Mouse (Mus musculus) stomach, embryonic 14.5 days (tissue): ENCODE data around the gene Sema4d. TPM values are rescaled to one million over a fixed set of nuclear protein-coding genes. Genes with fewer than 3 reads are reported as not detected.
"Not testable (repeated sequence)": the region's sequence is repeated elsewhere in the genome, so short reads cannot be mapped to it uniquely, and the experiment has no call there.

Experiments
- ATAC-seq: fragments of 200-750 bp; cut with Nextera tagmentation; 2 replicates; pipeline ENCODE4 v1.8.0; 2017; ENCODE audit warnings: low read depth, moderate TSS enrichment; ENCODE audit not compliant: insufficient number of reproducible peaks, insufficient read depth, low FRiP score
- H3K27ac ChIP-seq: fragments of 300-500 bp; sonication (generic); 2 replicates; pipeline ENCODE4 v1.5.1; 2014; ENCODE audit warnings: mild to moderate bottlenecking, low read length, moderate library complexity, mixed read lengths
- H3K27me3 ChIP-seq: fragments of 300-500 bp; sonication (generic); 2 replicates; pipeline ENCODE4 v1.6.1; 2014; ENCODE audit warnings: low read length, control low read depth, mixed read lengths; ENCODE audit not compliant: control insufficient read depth, insufficient read depth
- H3K36me3 ChIP-seq: fragments of 300-500 bp; sonication (generic); 2 replicates; pipeline ENCODE4 v1.6.1; 2014; ENCODE audit warnings: mild to moderate bottlenecking, control low read depth, low read length, moderate library complexity, mixed read lengths; ENCODE audit not compliant: control insufficient read depth, insufficient read depth
- H3K4me1 ChIP-seq: fragments of 300-500 bp; sonication (generic); 2 replicates; pipeline ENCODE4 v1.6.1; 2014; ENCODE audit warnings: low read length, control low read depth, mixed read lengths; ENCODE audit not compliant: control insufficient read depth, insufficient read depth
- H3K4me2 ChIP-seq: fragments of 300-500 bp; sonication (generic); replicated peaks from 2 replicates; pipeline ENCODE4 v1.6.1; 2014; ENCODE audit warnings: low read depth, low read length, control low read depth
- H3K4me3 ChIP-seq: fragments of 300-500 bp; sonication (generic); 2 replicates; pipeline ENCODE4 v1.5.1; 2014; ENCODE audit warnings: low read depth, low read length, control low read depth
- H3K9ac ChIP-seq: fragments of 300-500 bp; sonication (generic); replicated peaks from 2 replicates; pipeline ENCODE4 v1.6.1; 2014; ENCODE audit warnings: low read depth, mild to moderate bottlenecking, control low read depth, low read length, moderate library complexity, mixed read lengths
- H3K9me3 ChIP-seq: fragments of 300-500 bp; sonication (generic); 2 replicates; pipeline ENCODE4 v1.6.1; 2016; ENCODE audit warnings: low read depth, low read length, control low read depth; ENCODE audit not compliant: control insufficient read depth
- WGBS: fragments of 180-500 bp; shearing (Covaris S2); extraction: QIAGEN DNeasy Blood & Tissue Kit; methylation state at CpG from one replicate; pipeline ENCODE4 v1.1.7; 2014; 5-methylcytosine and 5-hydroxymethylcytosine counted together
- polyA plus RNA-seq: library from polyadenylated mRNA; unstranded; fragments of >200 nt; fragmentation: Nextera tagmentation; extraction: Ambion mirVana; gene quantifications from 2 replicates; pipeline ENCODE4 v1.2.1, GENCODE M21; 2014

Sema4d gene
- polyA plus RNA-seq, 1 experiment from 2014 or later, result 9.0 TPM

DNA sequence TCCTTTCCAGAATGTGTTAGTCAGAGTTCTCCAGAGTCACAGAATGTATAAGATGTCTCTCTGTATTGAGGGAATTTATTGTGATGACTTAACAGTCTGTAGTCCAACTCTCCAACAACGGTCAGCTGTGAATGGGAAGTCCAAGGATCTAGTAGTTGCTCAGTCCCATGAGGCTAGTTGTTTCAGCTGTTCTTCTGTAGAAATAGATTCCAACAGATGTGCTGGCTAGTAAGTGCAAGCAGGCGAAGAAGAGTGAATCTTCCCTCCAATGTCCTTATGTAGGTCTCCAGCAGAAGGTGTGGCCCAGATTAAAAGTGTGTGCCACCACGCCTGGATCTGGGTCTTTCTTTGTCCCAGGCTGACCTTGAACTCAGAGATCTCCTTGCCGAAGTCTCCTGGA lies 41.7 kb upstream of the Sema4d start:
- H3K27me3 ChIP-seq, H3K27ac ChIP-seq, ATAC-seq, H3K9me3 ChIP-seq, H3K4me1 ChIP-seq, H3K36me3 ChIP-seq, H3K4me3 ChIP-seq, H3K9ac ChIP-seq, H3K4me2 ChIP-seq: not testable (repeated sequence)
- WGBS, result 82% methylated on average over 4 of the region's 4 CpGs

GRCm38 (mm10) chr13:51834520-51834919 lies 41.0 kb upstream of the Sema4d start:
- H3K4me3 ChIP-seq, result no peak overlapping the region
- H3K36me3 ChIP-seq, result no peaks in the 10 kb centered on the region
- peaks cover 3% of the 10 kb centered on the region; the same call in 1 of the 2 replicates for H3K4me1 ChIP-seq
- no peaks in the 10 kb centered on the region for H3K9me3 ChIP-seq
- no peaks in the 10 kb centered on the region for H3K27me3 ChIP-seq
- H3K27ac ChIP-seq, result no peak overlapping the region
- no peak overlapping the region for H3K9ac ChIP-seq
- WGBS, result 54% methylated on average over 2 of the region's 2 CpGs
- H3K4me2 ChIP-seq, result no peak overlapping the region
- no peak for ATAC-seq

DNA sequence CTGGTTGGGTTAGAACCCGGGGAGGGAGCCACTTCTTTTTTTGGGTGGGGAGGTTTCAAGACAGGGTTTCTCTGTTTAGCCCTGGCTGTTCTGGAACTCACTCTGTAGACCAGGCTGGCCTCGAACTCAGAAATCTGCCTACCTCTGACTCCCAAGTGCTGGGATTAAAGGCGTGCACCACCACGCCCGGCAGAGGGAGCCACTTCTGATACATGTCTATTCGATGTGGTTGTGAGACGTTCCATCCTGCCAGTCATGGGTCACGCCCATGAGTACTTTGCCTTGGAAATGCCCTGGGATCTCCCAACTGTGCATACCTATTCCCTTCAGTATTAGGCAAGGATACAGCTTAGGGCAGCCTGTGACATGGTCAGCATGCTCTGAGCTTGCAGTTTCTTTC lies 40.5 kb upstream of the Sema4d start:
- not testable (repeated sequence) for H3K9ac ChIP-seq, H3K4me2 ChIP-seq, ATAC-seq, H3K4me1 ChIP-seq, H3K27me3 ChIP-seq, H3K4me3 ChIP-seq, H3K27ac ChIP-seq, H3K36me3 ChIP-seq, H3K9me3 ChIP-seq
- WGBS, result 64% methylated on average over 8 of the region's 8 CpGs

- 50% methylated on average over 2 of the region's 2 CpGs for WGBS
- Histone ChIP-seq H3K4me2 (no peak overlapping the region), H3K9me3 (no peaks in the 10 kb centered on the region), H3K27ac (no peak overlapping the region), H3K9ac (no peak overlapping the region), H3K27me3 (no peaks in the 10 kb centered on the region), H3K4me1 (peaks cover 3% of the 10 kb centered on the region; the same call in 1 of the 2 replicates), H3K4me3 (no peak overlapping the region), H3K36me3 (no peaks in the 10 kb centered on the region)
- peak; percentile 54; the same call in 1 of the 2 replicates for ATAC-seq
These were observed 40.1 kb upstream of the Sema4d start for GRCm38 (mm10) chr13:51833611-51834010.

DNA sequence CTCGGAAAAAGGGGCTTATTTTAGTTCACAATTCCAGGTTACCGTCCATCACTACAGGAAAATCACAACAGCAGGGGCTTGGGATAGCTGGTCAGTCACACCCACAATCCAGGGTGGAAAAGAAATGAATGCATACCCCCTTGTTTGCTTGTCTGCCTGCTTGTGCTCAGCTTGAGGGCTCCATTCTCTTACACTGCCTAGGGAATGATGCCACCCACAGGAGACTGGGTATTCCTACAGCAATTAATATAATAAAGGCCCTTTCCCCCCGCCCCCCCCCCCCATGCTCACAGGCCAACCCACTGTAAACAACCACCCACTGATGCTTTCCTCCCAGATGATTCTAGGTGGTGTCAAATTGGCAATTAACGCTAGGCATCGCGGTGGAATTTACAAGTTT lies 38.9 kb upstream of the Sema4d start:
- no peaks in the 10 kb centered on the region for H3K27me3 ChIP-seq
- H3K36me3 ChIP-seq, result no peaks in the 10 kb centered on the region
- H3K4me2 ChIP-seq, result no peak overlapping the region
- H3K4me1 ChIP-seq, result peaks cover 3% of the 10 kb centered on the region; the same call in 1 of the 2 replicates
- no peak for ATAC-seq
- no peak overlapping the region for H3K4me3 ChIP-seq
- no peaks in the 10 kb centered on the region for H3K9me3 ChIP-seq
- H3K9ac ChIP-seq, result no peak overlapping the region
- H3K27ac ChIP-seq, result no peak overlapping the region
- 81% methylated on average over 6 of the region's 6 CpGs for WGBS

DNA sequence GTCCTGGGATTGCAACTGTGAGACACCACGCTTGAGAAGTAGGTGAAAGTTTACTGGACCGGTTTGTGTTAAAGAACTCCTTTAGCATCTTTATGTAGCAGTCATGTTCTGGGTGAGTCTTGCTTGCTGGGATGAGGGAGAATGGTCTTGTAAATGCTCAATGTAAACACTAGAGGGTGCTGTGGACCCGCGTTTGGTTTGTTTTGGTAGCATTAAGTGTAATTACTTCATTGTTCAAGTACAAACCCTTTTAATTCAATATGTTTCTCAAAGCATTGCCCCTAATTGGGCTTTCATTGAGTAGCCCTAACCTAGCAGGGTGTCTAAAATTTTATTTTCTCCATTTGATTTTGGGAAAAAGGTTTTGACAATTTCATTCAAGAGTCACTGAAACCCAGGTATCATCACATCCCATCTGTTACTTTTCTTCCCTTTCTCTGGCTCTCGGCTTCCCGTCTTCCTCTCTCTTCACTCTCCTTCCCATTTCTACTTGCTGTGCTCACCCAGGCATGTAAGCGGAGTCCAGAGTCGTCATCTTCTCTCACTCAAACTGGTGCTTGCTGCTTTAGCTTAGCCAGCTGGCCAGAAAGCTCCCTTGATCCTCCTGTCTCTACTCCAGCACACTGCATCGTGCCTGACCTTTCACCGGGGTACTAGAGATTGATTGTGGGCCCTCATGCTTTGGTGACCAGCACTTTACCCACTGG lies 37.4 kb upstream of the Sema4d start:
- WGBS, result 35% methylated on average over 10 of the region's 10 CpGs
- no peaks in the 10 kb centered on the region for H3K9me3 ChIP-seq
- no peak for ATAC-seq
- no peak overlapping the region for H3K4me3 ChIP-seq
- H3K4me2 ChIP-seq, result no peak overlapping the region
- peaks cover 3% of the 10 kb centered on the region; the same call in 1 of the 2 replicates for H3K4me1 ChIP-seq
- H3K9ac ChIP-seq, result no peak overlapping the region
- H3K27me3 ChIP-seq, result no peaks in the 10 kb centered on the region
- H3K36me3 ChIP-seq, result no peaks in the 10 kb centered on the region
- H3K27ac ChIP-seq, result no peak overlapping the region

DNA sequence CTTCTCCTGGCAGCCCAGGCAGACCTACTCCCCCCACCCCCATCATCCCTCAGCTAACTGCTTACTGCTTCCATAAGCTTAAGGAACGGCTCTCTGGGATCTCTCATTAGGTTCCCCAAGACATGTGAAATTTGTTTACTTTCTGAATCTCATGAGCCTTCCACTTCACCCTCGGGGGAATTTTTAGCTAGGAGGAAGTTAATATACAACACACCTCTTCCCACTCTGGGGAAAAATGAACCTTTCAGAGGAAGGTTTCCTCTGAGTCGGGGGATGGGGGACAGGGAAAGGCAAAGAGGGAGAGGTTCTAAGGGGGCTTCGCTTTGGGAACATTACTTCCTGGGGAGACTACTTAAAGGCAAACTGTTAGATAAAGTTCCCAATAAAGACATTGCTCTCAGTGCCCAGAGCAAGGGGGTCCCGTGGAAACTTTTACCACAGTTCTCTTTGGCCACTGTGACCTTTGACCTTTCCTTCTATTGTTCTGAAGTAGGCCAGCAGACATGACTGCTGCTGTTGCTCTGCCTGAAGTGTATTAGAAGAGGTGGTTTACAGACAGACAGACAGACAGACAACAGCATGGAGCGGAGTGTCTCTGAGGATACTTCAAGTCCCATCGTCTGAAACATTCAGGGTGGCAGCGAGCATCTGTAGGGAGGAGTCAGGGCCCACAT lies 30.4 kb upstream of the Sema4d start:
- H3K36me3 ChIP-seq, result no peaks in the 10 kb centered on the region
- peaks cover 7% of the 10 kb centered on the region; the same call in 1 of the 2 replicates for H3K4me1 ChIP-seq
- WGBS, result 48% methylated on average over 8 of the region's 8 CpGs
- H3K9ac ChIP-seq, result no peak overlapping the region
- H3K4me2 ChIP-seq, result no peak overlapping the region
- no peak for ATAC-seq
- H3K4me3 ChIP-seq, result no peak overlapping the region
- no peaks in the 10 kb centered on the region for H3K27me3 ChIP-seq
- no peak overlapping the region for H3K27ac ChIP-seq
- no peaks in the 10 kb centered on the region for H3K9me3 ChIP-seq

DNA sequence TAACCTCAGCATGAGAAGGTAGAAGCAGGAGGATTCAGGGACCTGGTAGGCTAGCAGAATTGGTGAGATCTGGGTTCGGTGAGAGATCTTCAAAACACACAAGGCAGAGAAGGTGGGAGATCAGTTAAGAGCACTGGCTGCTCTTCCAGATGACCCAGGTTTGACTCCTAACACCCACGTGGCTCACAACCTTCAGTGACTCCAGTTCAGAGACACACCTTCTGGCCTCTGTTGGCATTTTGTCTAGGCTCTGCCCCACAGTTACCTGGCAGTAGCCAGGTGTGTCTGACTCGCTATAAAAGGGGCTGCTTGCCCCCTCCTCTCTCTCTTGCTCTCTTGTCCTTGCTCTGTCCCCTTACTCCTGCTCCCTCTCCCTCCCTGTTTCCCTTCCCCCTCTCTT lies 28.4 kb upstream of the Sema4d start:
- Histone ChIP-seq H3K4me1 (peaks cover 7% of the 10 kb centered on the region; the same call in 1 of the 2 replicates), H3K27me3 (no peaks in the 10 kb centered on the region), H3K36me3 (no peaks in the 10 kb centered on the region), H3K4me3 (no peak overlapping the region), H3K9ac (no peak overlapping the region), H3K9me3 (no peaks in the 10 kb centered on the region), H3K4me2 (no peak overlapping the region), H3K27ac (no peak overlapping the region)
- WGBS, result 46% methylated on average over 3 of the region's 3 CpGs
- ATAC-seq, result no peak
